Mouse (Mus musculus) MEL (cell line): Measurements from ENCODE around the gene Ube2d2b. TPM values are rescaled to one million over a fixed set of nuclear protein-coding genes. Genes with fewer than 3 reads are reported as not detected.

Experiments
- DNase-seq: peaks from one replicate; pipeline ENCODE4 v3.0.0; 2011; ENCODE audit warnings: low read depth, low spot score
- H3K27ac ChIP-seq: 2 replicates; pipeline ENCODE4 v1.5.1; 2012; ENCODE audit warnings: low read depth, mild to moderate bottlenecking, control low read depth, low read length, moderate library complexity; ENCODE audit not compliant: control insufficient read depth
- H3K27me3 ChIP-seq, 2 experiments: fragments of 150-350 bp in 1 of 2; sonication (generic) in 1 of 2; 2 replicates each; pipeline ENCODE4 v1.6.1; 2012; ENCODE audit warnings: low read length in 2 of 2, mild to moderate bottlenecking in 2 of 2, improper control_type of control experiment in 1 of 2, moderate library complexity in 1 of 2; ENCODE audit not compliant: insufficient read depth in 2 of 2, control insufficient read depth in 1 of 2
- H3K36me3 ChIP-seq, 2 experiments: 2 replicates each; pipeline ENCODE4 v1.6.1; 2012 to 2014; ENCODE audit warnings: low read length in 2 of 2, improper control_type of control experiment in 1 of 2, inconsistent platforms in 1 of 2, mild to moderate bottlenecking in 1 of 2; ENCODE audit not compliant: insufficient read depth in 2 of 2, control insufficient read depth in 1 of 2
- H3K4me1 ChIP-seq, 2 experiments: fragments of 150-350 bp in 1 of 2; sonication (generic) in 1 of 2; 2 replicates each; pipeline ENCODE4 v1.6.1; 2012; ENCODE audit warnings: low read length in 2 of 2, improper control_type of control experiment in 1 of 2, mild to moderate bottlenecking in 1 of 2; ENCODE audit not compliant: insufficient read depth in 2 of 2, control insufficient read depth in 1 of 2
- H3K4me3 ChIP-seq, 2 experiments: fragments of 150-350 bp in 1 of 2; sonication (generic) in 1 of 2; 2 replicates each; pipeline ENCODE4 v1.5.1; 2012; ENCODE audit warnings: low read depth in 2 of 2, low read length in 2 of 2, mild to moderate bottlenecking in 2 of 2, moderate library complexity in 2 of 2, control low read depth in 1 of 2, improper control_type of control experiment in 1 of 2; ENCODE audit not compliant: control insufficient read depth in 1 of 2, insufficient read depth in 1 of 2
- H3K79me2 ChIP-seq: 2 replicates; pipeline ENCODE4 v1.6.1; 2012; ENCODE audit warnings: mild to moderate bottlenecking, low read length, moderate library complexity; ENCODE audit not compliant: control insufficient read depth, poor library complexity, insufficient read depth
- H3K9ac ChIP-seq: 2 replicates; pipeline ENCODE4 v1.6.1; 2012; ENCODE audit warnings: low read depth, mild to moderate bottlenecking, control low read depth, low read length, moderate library complexity; ENCODE audit not compliant: control insufficient read depth, poor library complexity, severe bottlenecking
- H3K9me3 ChIP-seq: fragments of 150-350 bp; sonication (generic); replicated peaks from 2 replicates; pipeline ENCODE4 v1.6.1; 2012; ENCODE audit warnings: mild to moderate bottlenecking, low read length, improper control_type of control experiment, moderate library complexity; ENCODE audit not compliant: insufficient read depth
- CHD2 ChIP-seq: IDR thresholded peaks from 2 replicates; pipeline ENCODE4 v1.6.1; 2011; ENCODE audit warnings: low read length, improper control_type of control experiment
- EP300 ChIP-seq, 2 experiments: IDR thresholded peaks; 2 replicates each; pipeline ENCODE4 v1.6.1; 2011; ENCODE audit warnings: improper control_type of control experiment in 2 of 2, low read length in 2 of 2, low read depth in 1 of 2, mild to moderate bottlenecking in 1 of 2
- ETS1 ChIP-seq: IDR thresholded peaks from 2 replicates; pipeline ENCODE4 v1.6.1; 2012; ENCODE audit warnings: low read depth, mild to moderate bottlenecking, inconsistent platforms, low read length, improper control_type of control experiment, moderate library complexity
- GABPA ChIP-seq: IDR thresholded peaks from 2 replicates; pipeline ENCODE4 v1.6.1; 2012; ENCODE audit warnings: low read depth, mild to moderate bottlenecking, inconsistent platforms, low read length, improper control_type of control experiment, moderate library complexity
- GATA1 ChIP-seq: IDR thresholded peaks from 2 replicates; pipeline ENCODE4 v1.6.1; 2011; ENCODE audit warnings: low read depth, low read length, improper control_type of control experiment
- HCFC1 ChIP-seq: IDR thresholded peaks from 2 replicates; pipeline ENCODE4 v1.6.1; 2012; ENCODE audit warnings: low read depth, mild to moderate bottlenecking, inconsistent platforms, low read length, improper control_type of control experiment, moderate library complexity
- KAT2A ChIP-seq: conservative IDR thresholded peaks from 2 replicates; pipeline ENCODE4 v1.6.1; 2012; ENCODE audit warnings: low read depth, low read length, improper control_type of control experiment, inconsistent platforms
- MAX ChIP-seq: IDR thresholded peaks from 2 replicates; pipeline ENCODE4 v1.6.1; 2011; ENCODE audit warnings: low read length, improper control_type of control experiment
- MEF2A ChIP-seq: IDR thresholded peaks from 2 replicates; pipeline ENCODE4 v1.6.1; 2014; ENCODE audit warnings: low read depth, mild to moderate bottlenecking, inconsistent platforms, low read length, improper control_type of control experiment; ENCODE audit not compliant: poor library complexity, insufficient replicate concordance, severe bottlenecking; ENCODE audit errors: extremely low read depth
- MXI1 ChIP-seq: IDR thresholded peaks from 2 replicates; pipeline ENCODE4 v1.6.1; 2011; ENCODE audit warnings: mild to moderate bottlenecking, low read depth, low read length, improper control_type of control experiment
- NRF1 ChIP-seq: IDR thresholded peaks from 2 replicates; pipeline ENCODE4 v1.6.1; 2014; ENCODE audit warnings: low read depth, mild to moderate bottlenecking, inconsistent platforms, low read length, improper control_type of control experiment, moderate library complexity; ENCODE audit not compliant: poor library complexity, insufficient read depth, severe bottlenecking
- POLR2A ChIP-seq, 2 experiments: IDR thresholded peaks; 2 replicates each; pipeline ENCODE4 v1.6.1; 2011 to 2012; ENCODE audit warnings: low read length in 2 of 2, mild to moderate bottlenecking in 2 of 2, control low read depth in 1 of 2, improper control_type of control experiment in 1 of 2, low read depth in 1 of 2, moderate library complexity in 1 of 2; ENCODE audit not compliant: control insufficient read depth in 1 of 2, insufficient read depth in 1 of 2, poor library complexity in 1 of 2
- POLR2AphosphoS2 ChIP-seq: IDR thresholded peaks from 2 replicates; pipeline ENCODE4 v1.6.1; 2011; ENCODE audit warnings: low read length, improper control_type of control experiment
- POLR2AphosphoS5 ChIP-seq: IDR thresholded peaks from 2 replicates; pipeline ENCODE4 v1.6.1; 2012; ENCODE audit warnings: low read depth, borderline replicate concordance, mild to moderate bottlenecking, inconsistent platforms, low read length, moderate library complexity, mixed read lengths
- RAD21 ChIP-seq: IDR thresholded peaks from 2 replicates; pipeline ENCODE4 v1.6.1; 2011; ENCODE audit warnings: mild to moderate bottlenecking, low read depth, low read length, improper control_type of control experiment
- SIN3A ChIP-seq: IDR thresholded peaks from 2 replicates; pipeline ENCODE4 v1.6.1; 2012; ENCODE audit warnings: low read length, improper control_type of control experiment, inconsistent platforms
- TBP ChIP-seq: IDR thresholded peaks from 2 replicates; pipeline ENCODE4 v1.8.0; 2011; ENCODE audit warnings: low read depth, low read length, improper control_type of control experiment
- TCF12 ChIP-seq: IDR thresholded peaks from 2 replicates; pipeline ENCODE4 v1.6.1; 2014; ENCODE audit warnings: low read depth, mild to moderate bottlenecking, inconsistent platforms, low read length, improper control_type of control experiment, moderate library complexity
- USF1 ChIP-seq: IDR thresholded peaks from 2 replicates; pipeline ENCODE4 v1.6.1; 2014; ENCODE audit warnings: low read depth, mild to moderate bottlenecking, inconsistent platforms, low read length, improper control_type of control experiment, moderate library complexity
- USF2 ChIP-seq, 2 experiments: IDR thresholded peaks; 2 replicates each; pipeline ENCODE4 v1.6.1; 2011 to 2012; ENCODE audit warnings: improper control_type of control experiment in 2 of 2, low read length in 2 of 2, borderline replicate concordance in 1 of 2, inconsistent platforms in 1 of 2, low read depth in 1 of 2, mild to moderate bottlenecking in 1 of 2; ENCODE audit not compliant: insufficient read depth in 1 of 2
- ZC3H11A ChIP-seq: IDR thresholded peaks from 2 replicates; pipeline ENCODE4 v1.6.1; 2012; ENCODE audit warnings: low read depth, mild to moderate bottlenecking, inconsistent platforms, low read length, improper control_type of control experiment
- ZMIZ1 ChIP-seq: IDR thresholded peaks from 2 replicates; pipeline ENCODE4 v1.6.1; 2012; ENCODE audit warnings: low read depth, mild to moderate bottlenecking, inconsistent platforms, low read length, improper control_type of control experiment, moderate library complexity
- polyA plus RNA-seq, 2 experiments: library from polyadenylated mRNA; stranded (reverse) in 1 of 2; unstranded in 1 of 2; fragments of >175 nt in 1 of 2; fragments of >200 nt in 1 of 2; gene quantifications; 2 replicates each; pipeline versions ENCODE4 v1.2.1 to v1.2.4; 2012; ENCODE audit warnings: low replicate concordance in 2 of 2, low read depth in 1 of 2; ENCODE audit not compliant: insufficient read length in 2 of 2, insufficient read depth in 1 of 2, missing spikeins in 1 of 2
- total RNA-seq: library from RNA; depleted of rRNA; stranded (reverse); fragments of 300-350 nt; gene quantifications from 2 replicates; pipeline ENCODE4 v1.2.3, GENCODE M21; 2012

Ube2d2b gene
- total and polyA plus RNA-seq, 3 experiments: 0.08 TPM; not detected in 2

DNA sequence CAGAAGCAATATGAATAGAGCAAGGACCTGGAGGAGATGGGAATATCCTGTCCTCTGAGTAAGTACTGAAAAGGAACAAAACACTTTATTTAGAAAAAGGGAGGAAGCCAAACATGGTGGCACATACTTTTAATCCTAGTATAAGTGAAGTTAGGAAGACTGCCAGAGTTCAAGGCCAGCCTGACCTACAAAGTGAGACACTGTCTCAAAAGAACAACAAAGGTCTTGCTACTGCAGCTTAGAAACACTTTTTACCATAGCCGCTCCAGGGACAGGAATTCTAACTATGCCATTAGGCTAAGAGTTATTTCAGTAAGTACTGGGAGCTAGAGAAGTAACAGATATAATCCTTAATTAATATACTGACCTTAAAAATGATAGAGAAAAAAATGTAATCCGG lies 15.2 kb upstream of the Ube2d2b start:
- Histone ChIP-seq H3K79me2 (no peaks in the 10 kb centered on the region), H3K4me3 (no peak overlapping the region), H3K4me1 (no peaks in the 10 kb centered on the region), H3K9ac (no peak overlapping the region), H3K27ac (no peak overlapping the region), H3K9me3 (no peaks in the 10 kb centered on the region), H3K36me3 (peaks cover 0 to 2% of the 10 kb centered on the region in 2 experiments; a peak in 1 of 4 replicates), H3K27me3 (no peaks in the 10 kb centered on the region)
- no peak for DNase-seq
- no peak for TF ChIP-seq USF1
- TF ChIP-seq HCFC1: no peak
- no peak for TF ChIP-seq EP300 (IDR thresholded peaks at IDR 0.05; ENCODE audit: low read depth in 1 of 2, low read length in 2 of 2)
- TF ChIP-seq USF2 (IDR thresholded peaks at IDR 0.05; ENCODE audit: borderline replicate concordance in 1 of 2, insufficient read depth in 1 of 2, low read depth in 1 of 2, low read length in 2 of 2): no peak
- TF ChIP-seq NRF1: no peak
- no peak for TF ChIP-seq TBP
- TF ChIP-seq ZMIZ1: no peak

DNA sequence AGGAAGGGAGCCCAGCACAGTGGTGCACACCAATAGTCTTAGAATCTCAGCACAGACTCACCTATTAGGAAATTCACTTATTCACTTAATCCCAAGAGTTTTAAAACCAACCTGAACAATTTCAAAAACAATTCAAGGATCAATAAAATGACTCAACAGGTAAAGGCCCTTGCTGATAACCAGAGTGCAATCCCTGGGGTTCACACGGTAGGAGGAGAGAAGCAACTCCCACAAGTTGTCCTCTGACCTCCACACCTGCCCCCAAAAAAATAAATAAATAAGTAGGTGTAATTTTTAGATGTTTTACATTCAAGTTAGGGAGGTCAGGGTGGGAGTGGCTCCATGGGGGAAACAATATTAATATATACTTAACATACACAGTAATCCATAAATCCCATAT lies 7.4 kb upstream of the Ube2d2b start:
- H3K9ac ChIP-seq: no peak overlapping the region
- no peaks in the 10 kb centered on the region for H3K27me3 ChIP-seq
- H3K79me2 ChIP-seq: no peaks in the 10 kb centered on the region
- no peaks in the 10 kb centered on the region for H3K4me1 ChIP-seq
- no peaks in the 10 kb centered on the region; a peak in 1 of 4 replicates for H3K36me3 ChIP-seq
- H3K4me3 ChIP-seq: no peak overlapping the region
- TF ChIP-seq POLR2A (IDR thresholded peaks at IDR 0.05; ENCODE audit: control insufficient read depth in 1 of 2, insufficient read depth in 1 of 2, low read depth in 1 of 2, low read length in 2 of 2, poor library complexity in 1 of 2) (no peak), MAX (no peak)
- TF ChIP-seq, all 39 proteins: peak for 0
- Histone ChIP-seq H3K27ac (no peak overlapping the region), H3K9me3 (no peaks in the 10 kb centered on the region)
- no peak for DNase-seq

DNA sequence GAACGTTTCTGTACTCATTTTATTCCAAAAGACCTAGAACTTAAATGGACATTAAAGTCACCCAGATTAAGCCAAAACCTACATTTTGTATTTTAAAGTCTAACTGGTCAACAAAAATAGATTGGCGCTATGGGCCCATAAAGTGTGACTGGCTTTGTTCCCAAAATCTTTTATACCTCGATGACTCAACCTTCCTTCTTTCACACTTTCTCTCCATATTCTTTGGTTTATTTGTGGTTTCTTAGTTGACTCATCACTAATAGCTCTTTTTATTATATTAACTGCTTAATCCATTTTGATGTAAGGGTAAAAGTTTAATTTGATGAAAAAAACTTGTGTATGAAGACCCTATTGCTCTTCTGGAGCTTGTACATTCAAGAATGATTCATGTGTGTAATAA lies 1.5 kb downstream of the Ube2d2b start:
- Histone ChIP-seq H3K27me3 (no peaks in the 10 kb centered on the region), H3K27ac (no peak overlapping the region), H3K4me1 (no peaks in the 10 kb centered on the region; a peak in 1 of 4 replicates), H3K36me3 (peaks cover 0 to 5% of the 10 kb centered on the region in 2 experiments; a peak in 2 of 4 replicates), H3K9ac (no peak overlapping the region), H3K4me3 (no peak overlapping the region), H3K79me2 (no peaks in the 10 kb centered on the region), H3K9me3 (no peaks in the 10 kb centered on the region)
- no peak for DNase-seq
- TF ChIP-seq KAT2A: no peak
- TF ChIP-seq USF1: no peak
- TF ChIP-seq CHD2: no peak
- no peak for TF ChIP-seq USF2 (IDR thresholded peaks at IDR 0.05; ENCODE audit: borderline replicate concordance in 1 of 2, insufficient read depth in 1 of 2, low read depth in 1 of 2, low read length in 2 of 2)
- no peak for TF ChIP-seq SIN3A
- no peak for TF ChIP-seq RAD21
- no peak for TF ChIP-seq HCFC1
- no peak for TF ChIP-seq ZC3H11A
- no peak for TF ChIP-seq ETS1
- TF ChIP-seq POLR2AphosphoS5: no peak
- TF ChIP-seq POLR2AphosphoS2: no peak
- no peak for TF ChIP-seq TCF12
- no peak for TF ChIP-seq GABPA
- TF ChIP-seq MAX: no peak
- TF ChIP-seq TBP: no peak
- TF ChIP-seq EP300 (IDR thresholded peaks at IDR 0.05; ENCODE audit: low read depth in 1 of 2, low read length in 2 of 2): no peak
- TF ChIP-seq MEF2A: no peak
- TF ChIP-seq MXI1: no peak
- TF ChIP-seq GATA1: no peak
